Mouse (Mus musculus) midbrain, embryonic 12.5 days (tissue): ENCODE results near the gene Creb5. TPM values are rescaled to one million over a fixed set of nuclear protein-coding genes. Genes with fewer than 3 reads are reported as not detected.
A peak's percentile ranks its signal among the peaks of the same experiment; 100 is the strongest.

Experiments
- ATAC-seq: fragments of 200-750 bp; cut with Nextera tagmentation; 2 replicates; pipeline ENCODE4 v1.8.0; 2017; ENCODE audit warnings: low read depth, moderate TSS enrichment, moderate library complexity; ENCODE audit not compliant: low FRiP score
- H3K27ac ChIP-seq: fragments of 300-500 bp; sonication (generic); replicated peaks from 2 replicates; pipeline ENCODE4 v1.5.1; 2016; ENCODE audit warnings: mild to moderate bottlenecking
- H3K27me3 ChIP-seq: fragments of 300-500 bp; sonication (generic); 2 replicates; pipeline ENCODE4 v1.6.1; 2016; ENCODE audit warnings: mild to moderate bottlenecking
- H3K36me3 ChIP-seq: fragments of 300-500 bp; sonication (generic); 2 replicates; pipeline ENCODE4 v1.6.1; 2016
- H3K4me1 ChIP-seq: fragments of 300-500 bp; sonication (generic); 2 replicates; pipeline ENCODE4 v1.6.1; 2016
- H3K4me2 ChIP-seq: fragments of 300-500 bp; sonication (generic); replicated peaks from 2 replicates; pipeline ENCODE4 v1.6.1; 2016; ENCODE audit warnings: mild to moderate bottlenecking, moderate library complexity
- H3K4me3 ChIP-seq: fragments of 300-500 bp; sonication (generic); 2 replicates; pipeline ENCODE4 v1.5.1; 2016; ENCODE audit warnings: mild to moderate bottlenecking
- H3K9ac ChIP-seq: fragments of 300-500 bp; sonication (generic); replicated peaks from 2 replicates; pipeline ENCODE4 v1.6.1; 2016; ENCODE audit warnings: mild to moderate bottlenecking, moderate library complexity
- H3K9me3 ChIP-seq: fragments of 300-500 bp; sonication (generic); 2 replicates; pipeline ENCODE4 v1.6.1; 2016; ENCODE audit warnings: mild to moderate bottlenecking
- WGBS: fragments of 180-500 bp; shearing (Covaris S2); methylation state at CpG from one replicate; pipeline ENCODE4 v1.1.7; 2016; 5-methylcytosine and 5-hydroxymethylcytosine counted together
- polyA plus RNA-seq: library from polyadenylated mRNA; unstranded; fragments of >200 nt; fragmentation: Nextera tagmentation; extraction: Ambion mirVana; gene quantifications from 2 replicates; pipeline ENCODE4 v1.2.1, GENCODE M21; 2016

Creb5 gene
- 6.3 and 6.5 TPM in 2 replicates for polyA plus RNA-seq

GRCm38 (mm10) chr6:53287038-53287561, at the start of gene Creb5:
Gene Creb5 (plus strand): TSS chr6:53287270.
- Histone ChIP-seq H3K9me3 (no peaks in the 10 kb centered on the region), H3K36me3 (no peaks in the 10 kb centered on the region), H3K4me1 (peaks cover 31% of the 10 kb centered on the region), H3K9ac (peak within 1 kb of the TSS; percentile 55), H3K27me3 (peaks cover 86% of the 10 kb centered on the region), H3K27ac (no peak within 1 kb of the TSS), H3K4me2 (peak within 1 kb of the TSS; percentile 98), H3K4me3 (peak within 1 kb of the TSS; percentile 51)
- ATAC-seq = peak; percentile 78
- under 1% methylated on average over 45 of the region's 45 CpGs for WGBS

- ATAC-seq = no peak
Measured at GRCm38 (mm10) chr6:53259841-53260240, 27.2 kb upstream of the Creb5 start.

GRCm38 (mm10) chr6:53262401-53262800, 24.7 kb upstream of the Creb5 start:
- Histone ChIP-seq H3K4me1 (no peaks in the 10 kb centered on the region; the same call in none of the 2 replicates), H3K9ac (no peak overlapping the region), H3K4me2 (no peak overlapping the region), H3K9me3 (0 out of 2 replicates have a peak, but pooled peaks cover 5% of the 10 kb centered on the region), H3K27ac (no peak overlapping the region), H3K4me3 (no peak overlapping the region), H3K36me3 (no peaks in the 10 kb centered on the region), H3K27me3 (no peaks in the 10 kb centered on the region)
- 69% methylated on average over 11 of the region's 11 CpGs for WGBS
- ATAC-seq = no peak

More at GRCm38 (mm10) chr6:53259841-53260240, 27.2 kb upstream of the Creb5 start:
- Histone ChIP-seq H3K27me3 (no peaks in the 10 kb centered on the region), H3K4me3 (no peak overlapping the region), H3K4me1 (no peaks in the 10 kb centered on the region; the same call in 1 of the 2 replicates), H3K9ac (no peak overlapping the region), H3K9me3 (0 out of 2 replicates have a peak, but pooled peaks cover 5% of the 10 kb centered on the region), H3K27ac (no peak overlapping the region), H3K4me2 (no peak overlapping the region), H3K36me3 (no peaks in the 10 kb centered on the region)
- 88% methylated on average over 3 of the region's 3 CpGs for WGBS

- Histone ChIP-seq H3K27me3 (no peaks in the 10 kb centered on the region; the same call in 1 of the 2 replicates), H3K4me1 (peaks cover 8% of the 10 kb centered on the region), H3K36me3 (no peaks in the 10 kb centered on the region), H3K9me3 (no peaks in the 10 kb centered on the region), H3K9ac (no peak overlapping the region), H3K4me3 (no peak overlapping the region), H3K27ac (no peak overlapping the region), H3K4me2 (no peak overlapping the region)
- 28% methylated on average over 7 of the region's 7 CpGs for WGBS
- no peak for ATAC-seq
Measured at GRCm38 (mm10) chr6:53267036-53267435, 20.0 kb upstream of the Creb5 start.

- Histone ChIP-seq H3K4me3 (no peak overlapping the region), H3K9me3 (no peaks in the 10 kb centered on the region), H3K4me2 (no peak overlapping the region), H3K27ac (no peak overlapping the region), H3K27me3 (no peaks in the 10 kb centered on the region; the same call in 1 of the 2 replicates), H3K36me3 (no peaks in the 10 kb centered on the region), H3K9ac (no peak overlapping the region), H3K4me1 (peaks cover 8% of the 10 kb centered on the region)
- no peak for ATAC-seq
- WGBS = 44% methylated on average over 12 of the region's 12 CpGs
Measured at GRCm38 (mm10) chr6:53267732-53268505, 19.2 kb upstream of the Creb5 start.

DNA sequence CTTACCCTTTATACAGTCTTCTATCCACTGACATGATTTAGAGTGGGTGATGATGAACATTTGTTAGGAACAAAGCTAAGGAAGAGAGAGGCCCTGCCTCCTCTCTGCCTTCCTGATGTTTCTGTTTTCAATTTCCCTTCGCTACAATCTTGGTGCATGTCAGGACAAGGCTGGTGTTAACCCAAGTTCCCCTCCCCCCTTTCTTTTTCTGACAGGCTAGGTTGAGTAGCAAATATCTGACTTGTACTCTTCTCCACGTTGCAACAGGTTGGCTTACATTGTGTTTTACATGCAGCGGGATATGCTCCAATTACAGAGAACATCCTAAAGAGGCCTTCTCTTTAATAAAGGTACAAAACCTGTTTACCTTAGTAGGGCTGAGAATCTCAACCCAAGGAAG, 15.9 kb upstream of the Creb5 start:
- Histone ChIP-seq H3K36me3 (no peaks in the 10 kb centered on the region), H3K27me3 (no peaks in the 10 kb centered on the region; the same call in 1 of the 2 replicates), H3K4me1 (peaks cover 8% of the 10 kb centered on the region), H3K4me2 (no peak overlapping the region), H3K9ac (no peak overlapping the region), H3K9me3 (no peaks in the 10 kb centered on the region), H3K27ac (no peak overlapping the region), H3K4me3 (no peak overlapping the region)
- WGBS = 75% methylated on average over 3 of the region's 3 CpGs
- ATAC-seq = no peak

DNA sequence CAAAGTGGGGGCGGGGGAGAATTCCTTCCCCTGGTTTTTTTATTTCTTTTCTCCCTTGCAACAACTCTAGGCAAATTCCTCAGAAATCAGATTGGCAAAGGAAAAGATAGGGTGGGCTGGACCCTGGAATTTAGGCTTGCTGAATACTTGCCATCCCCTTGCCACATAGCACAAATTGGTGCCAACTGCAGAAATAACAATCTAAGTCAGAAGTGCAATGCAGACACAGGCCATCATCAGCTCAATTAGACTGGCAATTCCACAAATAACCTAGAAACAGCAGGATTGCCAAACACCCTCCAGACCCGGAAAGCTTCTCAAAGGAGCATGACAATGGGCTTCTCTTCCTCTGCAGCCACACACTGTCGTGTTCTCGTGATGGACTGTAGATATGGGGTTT, 15.4 kb upstream of the Creb5 start:
- Histone ChIP-seq H3K4me2 (no peak overlapping the region), H3K4me3 (no peak overlapping the region), H3K36me3 (no peaks in the 10 kb centered on the region), H3K27ac (no peak overlapping the region), H3K27me3 (no peaks in the 10 kb centered on the region; the same call in 1 of the 2 replicates), H3K9ac (no peak overlapping the region), H3K4me1 (peaks cover 8% of the 10 kb centered on the region), H3K9me3 (no peaks in the 10 kb centered on the region)
- WGBS = 52% methylated on average over 4 of the region's 4 CpGs
- no peak for ATAC-seq

- Histone ChIP-seq H3K4me3 (peak overlapping the region; percentile 51), H3K9me3 (no peaks in the 10 kb centered on the region), H3K9ac (no peak overlapping the region), H3K4me1 (peaks cover 31% of the 10 kb centered on the region), H3K27me3 (peaks cover 80% of the 10 kb centered on the region), H3K4me2 (peak overlapping the region; percentile 98), H3K36me3 (no peaks in the 10 kb centered on the region), H3K27ac (no peak overlapping the region)
- peak; percentile 38 for ATAC-seq
- 2% methylated on average over 20 of the region's 20 CpGs for WGBS
Measured at GRCm38 (mm10) chr6:53286389-53287037, 557 bp upstream of the Creb5 start.

- Histone ChIP-seq H3K4me2 (peak overlapping the region; percentile 98), H3K9ac (peak overlapping the region; percentile 55), H3K27ac (no peak overlapping the region), H3K4me1 (peaks cover 31% of the 10 kb centered on the region), H3K9me3 (no peaks in the 10 kb centered on the region), H3K4me3 (peak overlapping the region; percentile 51), H3K36me3 (no peaks in the 10 kb centered on the region), H3K27me3 (peaks cover 87% of the 10 kb centered on the region)
- ATAC-seq = peak; percentile 60
- under 1% methylated on average over 63 of the region's 63 CpGs for WGBS
Measured at GRCm38 (mm10) chr6:53287562-53288381, 702 bp downstream of the Creb5 start.

GRCm38 (mm10) chr6:53288584-53289558, 1.8 kb downstream of the Creb5 start:
- H3K4me2 ChIP-seq = peak overlapping the region; percentile 98
- no peaks in the 10 kb centered on the region for H3K36me3 ChIP-seq
- peak overlapping the region; percentile 51 for H3K4me3 ChIP-seq
- no peak overlapping the region for H3K27ac ChIP-seq
- 2% methylated on average over 24 of the region's 24 CpGs for WGBS
- no peaks in the 10 kb centered on the region for H3K9me3 ChIP-seq
- H3K27me3 ChIP-seq = peaks cover 80% of the 10 kb centered on the region
- peaks cover 39% of the 10 kb centered on the region for H3K4me1 ChIP-seq
- ATAC-seq = no peak
- no peak overlapping the region for H3K9ac ChIP-seq
